Mouse (Mus musculus): ENCODE data around the gene Dcaf1.

DNA sequence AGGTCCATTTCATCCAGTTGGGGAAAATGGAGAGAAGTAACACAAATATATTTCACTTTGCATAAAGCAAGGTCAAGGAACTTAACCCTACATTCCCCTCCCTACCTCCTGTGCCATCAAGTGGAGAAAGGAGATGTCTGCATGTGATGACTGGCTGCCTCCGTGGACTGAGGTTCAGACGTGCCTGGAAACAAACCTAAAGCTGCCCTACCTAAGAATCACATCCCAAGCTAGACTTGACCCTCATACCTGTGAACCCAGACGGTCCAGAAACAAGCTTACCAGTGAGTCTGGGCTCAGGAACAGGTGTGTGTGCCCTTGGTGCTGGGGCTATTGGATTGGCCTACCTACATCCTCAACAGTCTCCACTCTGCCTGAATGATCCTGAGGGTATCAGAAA is 71.7 kb downstream of the Dcaf1 start:
- TF ChIP-seq CTCF (IDR thresholded peaks at IDR 0.05; ENCODE audit: extremely low read depth, insufficient read depth, insufficient read length, insufficient replicate concordance) = no peak
- TF ChIP-seq POLR2A (IDR thresholded peaks at IDR 0.05; ENCODE audit: low read depth, low read length) = no peak
